Mouse (Mus musculus): ENCODE results near the gene Mxra7.
"Not testable (repeated sequence)": the region's sequence is repeated elsewhere in the genome, so short reads cannot be mapped to it uniquely, and the experiment has no call there.

The Mxra7 gene

DNA sequence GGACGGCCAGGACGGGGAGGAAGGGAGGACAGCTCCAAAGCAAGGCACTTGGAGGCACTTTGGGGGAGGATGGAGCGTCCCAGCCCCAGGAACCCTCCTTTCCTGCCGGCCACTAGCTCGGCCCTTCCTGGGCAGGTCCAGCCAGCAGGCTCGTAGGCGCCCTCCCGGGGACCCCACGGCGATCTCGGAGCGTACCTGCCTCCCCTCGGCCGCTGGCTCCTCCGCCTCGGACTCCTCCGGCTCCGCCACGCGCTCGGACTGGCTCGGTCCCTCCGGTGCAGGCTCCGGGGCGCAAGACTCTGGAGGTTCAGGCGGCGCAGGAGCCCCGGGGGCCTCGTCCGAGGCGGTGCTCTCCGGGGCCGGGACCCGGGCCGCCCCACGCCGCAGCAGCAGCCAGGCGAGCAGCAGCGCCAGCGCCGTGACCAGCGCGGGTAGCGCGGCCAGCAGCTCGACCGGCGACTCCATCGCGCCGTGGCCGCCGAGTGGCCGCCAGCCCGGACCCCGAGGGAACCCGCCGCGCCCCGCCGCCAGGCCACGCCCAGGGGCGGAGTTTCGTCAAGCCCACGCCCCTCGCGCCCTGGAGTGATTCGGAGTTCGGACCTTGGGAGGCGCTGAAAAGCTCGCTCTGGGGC, at the start of gene Mxra7:
Mxra7 (minus strand) TSS at position 513 of the 632 bp plus-strand sequence.
- peak; percentile 84 for DNase-seq (ENCODE audit: low spot score)

DNA sequence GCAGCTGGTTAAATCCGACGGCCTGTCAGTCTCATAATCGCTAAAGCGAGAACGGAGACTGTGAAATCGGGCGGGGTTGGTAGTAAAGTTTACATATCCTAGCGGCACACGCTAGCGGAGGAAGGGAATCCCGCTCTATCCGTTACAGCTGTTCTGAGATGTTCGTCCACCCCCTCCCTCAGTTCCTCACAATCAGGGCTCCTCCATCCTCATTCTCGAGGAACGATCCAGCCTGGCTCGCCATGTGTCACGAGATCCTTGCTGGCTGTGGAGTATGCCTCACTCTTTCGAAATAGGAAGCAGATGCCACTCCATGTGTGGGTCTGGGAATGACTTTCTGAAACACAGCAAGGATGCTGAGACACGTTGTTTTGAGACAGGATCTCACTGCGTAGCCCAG, 46.1 kb upstream of the Mxra7 start:
- DNase-seq (ENCODE audit: low spot score) = no peak

DNA sequence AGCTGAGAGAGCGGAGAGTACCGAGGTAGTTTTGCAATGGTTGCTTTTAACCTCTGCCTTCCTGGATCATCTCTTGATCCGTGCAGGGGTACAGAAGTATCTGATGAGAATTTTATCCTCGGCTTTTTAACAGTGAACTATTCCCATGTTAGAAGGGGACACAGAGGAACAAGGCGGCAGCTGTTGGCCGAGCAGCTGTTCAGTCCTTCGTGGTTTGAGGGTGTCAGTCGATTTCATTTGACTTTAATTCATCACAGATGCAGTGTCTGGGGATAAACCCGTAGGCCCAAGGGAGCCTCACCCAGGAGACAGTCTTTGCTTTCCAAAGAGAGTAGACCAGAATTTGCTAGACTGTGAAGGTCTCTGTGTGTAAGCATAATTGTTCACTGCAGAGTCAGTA, 43.7 kb upstream of the Mxra7 start:
- no peak for DNase-seq (ENCODE audit: low spot score)

DNA sequence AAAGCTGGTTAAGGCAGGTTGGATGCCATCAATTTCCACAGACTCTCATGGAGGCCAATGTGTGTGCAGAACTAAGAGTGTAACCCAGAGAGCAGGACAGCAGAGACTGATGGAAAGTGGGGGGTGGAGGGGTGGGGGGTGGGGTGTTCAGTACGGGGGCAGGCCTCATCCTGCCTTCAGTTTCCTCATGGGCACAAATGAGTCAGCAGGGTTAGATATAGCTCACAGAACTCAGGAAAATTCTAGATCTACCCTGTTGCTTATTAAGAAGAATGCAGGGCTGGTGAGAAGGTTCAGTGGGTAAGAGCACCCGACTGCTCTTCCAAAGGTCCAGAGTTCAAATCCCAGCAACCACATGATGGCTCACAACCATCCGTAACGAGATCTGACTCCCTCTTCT, 41.8 kb upstream of the Mxra7 start:
- DNase-seq (ENCODE audit: low spot score) = no peak

DNA sequence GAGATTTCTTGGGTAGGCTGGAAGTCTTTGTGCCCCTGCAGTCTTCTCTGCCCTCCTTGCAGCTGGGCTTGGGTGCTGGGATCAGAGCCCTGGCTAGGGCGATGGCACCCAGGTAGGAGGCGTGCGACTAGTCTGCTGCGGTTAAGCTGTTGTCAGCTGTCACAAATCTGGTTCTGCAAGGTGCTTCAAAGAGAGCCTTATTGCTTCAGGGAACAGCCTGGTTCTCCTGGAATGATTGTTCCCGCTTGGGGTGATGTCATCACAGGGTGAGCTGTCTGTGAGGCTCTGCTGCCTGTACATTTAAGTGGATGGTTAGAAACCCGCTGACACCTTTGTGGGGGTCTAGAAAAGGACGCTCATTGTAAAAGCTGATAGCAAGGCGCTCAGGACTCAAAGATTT, 41.4 kb upstream of the Mxra7 start:
- DNase-seq (ENCODE audit: low spot score) = peak; percentile 50

DNA sequence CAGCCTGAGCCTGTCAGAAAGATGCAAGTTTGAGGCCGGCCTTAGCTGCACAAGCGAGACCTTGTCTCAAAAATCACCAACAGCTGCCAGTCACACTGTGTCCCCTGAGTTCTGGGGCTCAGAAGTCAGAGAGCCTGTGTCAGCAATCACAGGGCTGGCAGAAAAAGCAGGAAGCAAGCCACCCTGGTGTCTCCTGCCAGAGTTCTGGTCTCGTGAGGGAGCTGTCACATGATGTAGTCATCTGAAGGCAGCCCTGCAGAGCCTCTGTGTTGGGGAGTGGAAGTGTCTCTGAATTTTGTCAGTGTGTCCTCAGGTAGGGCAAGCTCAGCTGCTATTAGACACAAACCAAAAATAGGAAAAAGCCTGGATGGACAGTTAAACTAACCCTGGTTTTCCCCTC, 40.3 kb upstream of the Mxra7 start:
- peak; percentile 30 for DNase-seq (ENCODE audit: low spot score)

GRCm38 (mm10) chr11:116865945-116866585, 38.2 kb upstream of the Mxra7 start:
- no peak for DNase-seq (ENCODE audit: low spot score)

- no peak for DNase-seq (ENCODE audit: low spot score)
These were observed 36.6 kb upstream of the Mxra7 start for GRCm38 (mm10) chr11:116864444-116864843.

GRCm38 (mm10) chr11:116857183-116857850, 29.5 kb upstream of the Mxra7 start:
- no peak for DNase-seq (ENCODE audit: low spot score)

GRCm38 (mm10) chr11:116854279-116854678, 26.4 kb upstream of the Mxra7 start:
- DNase-seq (ENCODE audit: low spot score) = no peak

- DNase-seq (ENCODE audit: low spot score) = peak; percentile 97
These were observed 25.7 kb upstream of the Mxra7 start for GRCm38 (mm10) chr11:116853512-116853928.

DNA sequence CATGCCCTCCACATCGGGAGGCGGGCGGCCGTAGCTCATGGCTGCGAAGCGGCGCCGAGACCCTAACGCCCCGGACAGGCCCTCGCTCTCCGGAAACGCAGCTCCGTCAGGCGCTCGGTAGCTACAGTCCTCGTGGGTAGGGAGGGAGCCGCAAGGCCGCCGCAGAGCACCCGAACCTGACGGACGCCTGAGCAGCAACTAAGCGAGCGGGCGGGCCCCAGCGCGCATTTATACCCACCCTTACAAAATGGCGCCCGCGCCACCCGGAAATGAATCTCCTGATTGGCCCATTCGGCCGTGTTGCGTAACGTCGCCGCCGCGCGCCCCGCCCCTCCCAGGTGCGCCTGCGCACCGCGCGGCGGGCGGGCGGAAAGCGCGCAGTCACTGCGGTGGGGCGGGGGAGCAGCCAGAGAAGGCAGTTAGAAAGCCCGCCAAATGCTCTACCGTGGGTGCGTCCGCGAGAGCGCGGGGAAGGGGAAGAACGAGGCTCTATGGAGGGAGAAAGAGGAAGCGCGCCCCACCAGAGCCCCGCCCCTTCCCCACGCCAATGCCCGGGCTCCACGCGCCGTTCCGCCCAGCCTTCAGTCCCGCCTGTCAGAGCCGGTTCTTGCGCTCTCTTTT, 25.2 kb upstream of the Mxra7 start, which contains the start of gene Srsf2:
Srsf2 (minus strand) TSS at position 204 of the 621 bp plus-strand sequence.
- peak; percentile 96 for DNase-seq (ENCODE audit: low spot score)

DNA sequence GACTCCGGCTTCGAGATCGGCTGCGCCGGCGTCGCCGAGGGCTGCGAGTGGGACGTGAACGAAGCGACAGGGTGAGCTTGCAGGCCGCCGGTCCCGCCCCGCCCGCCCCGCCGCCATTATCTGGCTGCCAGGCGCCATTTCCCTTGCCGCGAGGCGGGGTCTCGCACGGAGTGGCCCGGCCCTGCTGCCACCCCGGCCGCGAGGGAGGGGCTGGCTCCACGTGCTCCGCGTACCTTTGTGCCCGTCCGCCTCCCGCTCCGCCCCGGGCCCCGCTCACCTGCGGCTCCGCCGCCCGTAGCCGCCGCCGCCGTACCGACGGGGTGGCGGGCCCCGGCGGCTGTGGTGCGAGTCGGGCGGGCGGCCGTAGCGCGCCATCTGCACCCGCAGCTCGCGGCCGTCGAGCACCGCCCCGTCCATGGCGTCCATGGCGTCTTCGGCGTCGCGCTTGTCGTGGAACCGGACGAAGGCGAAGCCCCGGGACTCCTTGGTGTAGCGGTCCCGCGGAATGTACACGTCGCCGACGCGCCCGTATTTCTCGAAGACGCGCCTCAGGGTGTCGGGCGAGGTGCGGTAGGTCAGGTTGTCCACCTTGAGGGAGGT, 24.5 kb upstream of the Mxra7 start, which contains the start of gene Mfsd11:
Mfsd11 (plus strand) TSS at position 150 of the 600 bp plus-strand sequence.
- peak; percentile 86 for DNase-seq (ENCODE audit: low spot score)

DNA sequence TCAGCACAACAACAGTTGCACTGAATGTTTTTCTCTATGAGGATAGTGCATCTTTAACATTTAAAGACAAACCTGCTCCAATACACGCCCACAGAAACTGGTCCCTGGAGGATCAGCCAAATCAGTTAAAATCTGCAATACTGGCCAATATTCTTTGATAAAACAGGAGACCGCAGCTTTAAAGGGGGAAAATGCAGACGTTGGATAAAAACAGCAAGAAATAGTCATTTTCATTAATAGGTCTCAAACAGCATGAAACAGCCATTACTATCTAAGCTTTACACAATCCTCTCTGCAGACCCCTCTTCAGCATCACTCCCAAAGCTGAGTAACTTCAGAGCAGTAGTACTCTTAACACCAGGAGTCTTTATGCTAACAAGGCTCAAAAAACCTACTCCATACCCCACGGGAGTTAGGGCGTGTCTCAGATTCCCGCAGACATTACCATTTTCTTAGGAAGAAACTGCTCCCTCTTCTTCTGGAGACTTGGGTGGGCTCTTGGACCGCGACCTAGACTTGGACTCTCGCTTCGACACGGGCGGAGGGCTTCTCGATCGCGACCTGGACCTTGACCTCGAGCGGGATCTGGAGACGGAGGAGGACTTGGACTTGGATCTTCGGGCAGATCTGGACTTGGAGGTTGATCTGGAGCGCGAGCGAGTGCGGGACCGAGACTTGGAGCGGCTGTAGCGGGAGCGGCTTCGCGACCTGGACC, 23.9 kb upstream of the Mxra7 start:
- DNase-seq (ENCODE audit: low spot score) = no peak

GRCm38 (mm10) chr11:116850833-116851477, 23.1 kb upstream of the Mxra7 start:
- no peak for DNase-seq (ENCODE audit: low spot score)

DNA sequence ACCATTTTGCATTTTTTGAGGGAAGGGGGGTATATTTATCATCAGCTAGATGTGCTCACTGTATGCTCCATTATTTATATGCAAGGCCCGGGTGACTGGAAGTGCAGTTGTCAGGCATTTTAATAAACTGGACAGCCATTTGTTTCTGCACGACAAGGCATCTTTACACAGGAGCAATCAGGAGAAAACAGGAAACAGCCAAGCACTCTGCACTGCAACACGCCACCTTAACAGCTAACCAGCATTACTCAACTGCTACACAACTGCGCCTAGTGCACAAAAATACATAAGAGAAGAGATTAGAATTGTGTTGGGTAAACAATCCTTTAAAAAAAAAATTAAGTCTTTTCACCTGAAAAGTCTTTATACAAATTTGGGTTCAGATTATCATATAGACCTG, 22.2 kb upstream of the Mxra7 start:
- no peak for DNase-seq (ENCODE audit: low spot score)

- no peak for DNase-seq (ENCODE audit: low spot score)
These were observed 21.7 kb upstream of the Mxra7 start for GRCm38 (mm10) chr11:116849587-116849986.

GRCm38 (mm10) chr11:116848877-116849178, 21.0 kb upstream of the Mxra7 start:
- not testable (repeated sequence) for DNase-seq (ENCODE audit: low spot score)

GRCm38 (mm10) chr11:116848086-116848876, 20.4 kb upstream of the Mxra7 start:
- DNase-seq (ENCODE audit: low spot score) = no peak
